13 mouse cellular contexts compared by ENCODE assay signal in the genomic region with DNA sequence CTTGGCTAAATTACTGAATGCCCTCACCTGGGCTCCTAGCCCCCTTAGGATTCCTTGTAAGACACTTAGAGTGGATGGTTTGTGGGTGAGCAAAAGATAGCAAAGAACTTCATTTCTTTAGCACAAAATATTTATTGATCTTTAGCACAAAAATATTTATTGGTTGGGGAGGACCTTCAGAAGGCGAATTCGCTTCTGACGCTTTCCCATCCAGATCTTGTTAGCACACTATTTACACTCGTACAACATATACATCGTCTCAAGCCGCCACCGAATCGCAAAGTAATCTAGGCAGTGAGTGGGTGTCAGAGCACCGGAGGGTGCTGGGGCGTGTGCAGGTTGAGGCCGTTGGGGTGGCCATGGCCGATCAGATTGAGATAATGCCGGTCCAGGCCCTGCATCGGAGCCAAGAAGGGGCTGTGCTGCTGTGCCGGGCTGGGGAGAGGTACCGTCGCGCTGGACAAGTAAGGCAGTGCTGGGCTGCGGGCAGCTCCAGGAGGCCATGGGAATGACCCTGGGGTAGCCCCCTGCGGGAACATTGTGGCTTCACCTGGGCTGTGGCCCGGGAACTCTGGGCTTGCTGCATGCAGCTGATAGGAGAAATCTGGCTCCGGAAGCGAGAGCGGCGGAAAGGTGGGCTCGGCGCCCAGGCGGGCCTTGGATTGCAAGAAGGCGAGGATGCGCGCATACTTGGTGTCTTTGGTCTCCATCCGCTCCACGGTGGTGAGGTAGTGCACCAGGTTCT. TPM values are rescaled to one million over a fixed set of nuclear protein-coding genes. Genes with fewer than 3 reads are reported as not detected.
A peak's percentile ranks its signal among the peaks of the same experiment; 100 is the strongest.
DNase-seq lines count a peak whose midpoint lies in the region; ATAC-seq and TF ChIP-seq lines count a peak whose summit lies in the region.
"Had no signal": no experiment of that assay in that cellular context is flagged by ENCODE, and none has a peak within 500 bp of the region (broad histone marks: within the 10 kb centered on the region; RNA-seq: fewer than 3 reads in every experiment).

No protein-coding gene starts in this region.

- H3K9me3 ChIP-seq in intestine, embryonic 14.5 days (ENCODE audit: control insufficient read depth, low read length): no peaks in the 10 kb centered on the region
- no peaks in the 10 kb centered on the region for H3K9me3 ChIP-seq in intestine, postnatal 0 days (ENCODE audit: control insufficient read depth)
- H3K9me3 ChIP-seq in embryonic facial prominence, embryonic 14.5 days (ENCODE audit: control insufficient read depth, low read length): no peaks in the 10 kb centered on the region
- H3K9me3 ChIP-seq in hindbrain, embryonic 15.5 days: no peaks in the 10 kb centered on the region

- TF ChIP-seq CTCF in intestine, postnatal 0 days (IDR thresholded peaks at IDR 0.05; ENCODE audit: low read depth): no peak

- peak; percentile 58 for DNase-seq in intestine, embryonic 14.5 days (ENCODE audit: low spot score)
- DNase-seq in embryonic facial prominence, embryonic 14.5 days (ENCODE audit: low spot score): no peak
- DNase-seq in neural tube, embryonic 10.5 days (ENCODE audit: extremely low spot score, low spot score): peak; percentile 59
- DNase-seq in left cerebral cortex, postnatal 4 days: no peak
- DNase-seq in ovary, postnatal 10 days (ENCODE audit: low spot score): no peak
- no peak for DNase-seq in kidney, postnatal 36 days
- DNase-seq: cerebellum, adult 2 months had no signal

- no peak overlapping the region for H3K9ac ChIP-seq in intestine, embryonic 14.5 days (ENCODE audit: low read length)
- H3K9ac ChIP-seq in intestine, postnatal 0 days (ENCODE audit: low read depth, low read length): no peak overlapping the region
- H3K9ac ChIP-seq in embryonic facial prominence, embryonic 14.5 days (ENCODE audit: low read depth, low read length): no peak overlapping the region
- H3K9ac ChIP-seq in hindbrain, embryonic 15.5 days: no peak overlapping the region

- no peak overlapping the region for H3K4me3 ChIP-seq in intestine, embryonic 14.5 days (ENCODE audit: low read depth, low read length)
- H3K4me3 ChIP-seq in intestine, postnatal 0 days (ENCODE audit: low read depth, low read length): no peak overlapping the region
- peak overlapping the region; percentile 17; the same call in 1 of the 2 replicates for H3K4me3 ChIP-seq in embryonic facial prominence, embryonic 14.5 days (ENCODE audit: low read depth, low read length)
- peak overlapping the region; percentile 30 for H3K4me3 ChIP-seq in hindbrain, embryonic 15.5 days
- H3K4me3 ChIP-seq: megakaryocyte, embryonic 14.5 days had no signal

- H3K36me3 ChIP-seq in intestine, embryonic 14.5 days (ENCODE audit: control insufficient read depth, insufficient read depth, low read length): no peaks in the 10 kb centered on the region
- no peaks in the 10 kb centered on the region for H3K36me3 ChIP-seq in intestine, postnatal 0 days (ENCODE audit: control insufficient read depth, insufficient read depth)
- H3K36me3 ChIP-seq in embryonic facial prominence, embryonic 14.5 days (ENCODE audit: control insufficient read depth, insufficient read depth, low read length): no peaks in the 10 kb centered on the region
- H3K36me3 ChIP-seq in hindbrain, embryonic 15.5 days: no peaks in the 10 kb centered on the region

- no peak for ATAC-seq in intestine, embryonic 14.5 days (replicated peaks; ENCODE audit: low FRiP score, low TSS enrichment, low read depth)
- ATAC-seq in intestine, postnatal 0 days: no peak
- ATAC-seq in embryonic facial prominence, embryonic 14.5 days (ENCODE audit: low read depth): no peak
- ATAC-seq in hindbrain, embryonic 15.5 days (ENCODE audit: low FRiP score, low read depth): peak; percentile 30; the same call in 1 of the 2 replicates

- no peak overlapping the region for H3K27ac ChIP-seq in intestine, embryonic 14.5 days (ENCODE audit: low read depth)
- H3K27ac ChIP-seq in intestine, postnatal 0 days (ENCODE audit: low read depth, low read length): no peak overlapping the region
- no peak overlapping the region for H3K27ac ChIP-seq in embryonic facial prominence, embryonic 14.5 days (replicated peaks; ENCODE audit: low read depth, low read length)
- H3K27ac ChIP-seq in hindbrain, embryonic 15.5 days (replicated peaks): no peak overlapping the region

- no peaks in the 10 kb centered on the region for H3K4me1 ChIP-seq in intestine, embryonic 14.5 days (replicated peaks; ENCODE audit: control insufficient read depth, insufficient read depth, low read length)
- H3K4me1 ChIP-seq in intestine, postnatal 0 days (replicated peaks; ENCODE audit: control insufficient read depth, insufficient read depth, low read length): no peaks in the 10 kb centered on the region
- H3K4me1 ChIP-seq in embryonic facial prominence, embryonic 14.5 days (ENCODE audit: control insufficient read depth, insufficient read depth, low read length): no peaks in the 10 kb centered on the region
- H3K4me1 ChIP-seq in hindbrain, embryonic 15.5 days (replicated peaks): peaks cover 15% of the 10 kb centered on the region

- intact Hi-C loops in left cerebral cortex, postnatal 4 days (cut with DNase I): no loop called here

- peak overlapping the region; percentile 13; the same call in 1 of the 2 replicates for H3K4me2 ChIP-seq in intestine, embryonic 14.5 days (ENCODE audit: low read length)
- H3K4me2 ChIP-seq in intestine, postnatal 0 days (replicated peaks; ENCODE audit: low read depth): no peak overlapping the region
- peak overlapping the region; percentile 34 for H3K4me2 ChIP-seq in embryonic facial prominence, embryonic 14.5 days (ENCODE audit: low read depth, low read length)
- H3K4me2 ChIP-seq in hindbrain, embryonic 15.5 days: peak overlapping the region; percentile 53

- WGBS in intestine, embryonic 14.5 days: 2% methylated on average over 33 of the region's 33 CpGs
- WGBS in intestine, postnatal 0 days: 2% methylated on average over 33 of the region's 33 CpGs
- WGBS in embryonic facial prominence, embryonic 14.5 days: 3% methylated on average over 32 of the region's 33 CpGs
- 2% methylated on average over 33 of the region's 33 CpGs for WGBS in hindbrain, embryonic 15.5 days

- peaks cover 93% of the 10 kb centered on the region for H3K27me3 ChIP-seq in intestine, embryonic 14.5 days (replicated peaks; ENCODE audit: control insufficient read depth, insufficient read depth, low read length)
- peaks cover 81% of the 10 kb centered on the region for H3K27me3 ChIP-seq in intestine, postnatal 0 days (replicated peaks; ENCODE audit: control insufficient read depth, insufficient read depth, low read length)
- peaks cover 94% of the 10 kb centered on the region for H3K27me3 ChIP-seq in embryonic facial prominence, embryonic 14.5 days (replicated peaks; ENCODE audit: control insufficient read depth, insufficient read depth, low read length)
- peaks cover 86% of the 10 kb centered on the region for H3K27me3 ChIP-seq in hindbrain, embryonic 15.5 days

RNA-seq across cellular contexts. Expression of a gene that starts 2.4 kb away (rescaled TPM):
- polyA plus RNA-seq in intestine, embryonic 14.5 days (2014; fragmentation: Nextera tagmentation; extraction: Ambion mirVana): not detected in 2 replicates
- polyA plus RNA-seq in intestine, postnatal 0 days (2015; fragmentation: Nextera tagmentation; extraction: Ambion mirVana): not detected in 2 replicates
- 0.39 and 0.72 TPM in 2 replicates for polyA plus RNA-seq in embryonic facial prominence, embryonic 14.5 days (2014; fragmentation: Nextera tagmentation; extraction: Ambion mirVana)
- polyA plus RNA-seq in hindbrain, embryonic 15.5 days (2015; fragmentation: Nextera tagmentation; extraction: Ambion mirVana): 1.2 and 1.3 TPM in 2 replicates
- total RNA-seq in left cerebral cortex, postnatal 4 days (2021): under 1 TPM; 0.60 to 0.70 TPM
- total RNA-seq: layer of hippocampus, postnatal 25 days; MEL had no signal
- polyA plus RNA-seq: cerebellum, adult 2 months; spleen, adult 2 months had no signal

Comparison
In these comparisons a context has a peak if more than half of its experiments do, and no peak if none do; other contexts are left out.
1. DNase-seq: peak in intestine, embryonic 14.5 days (single experiment) and neural tube, embryonic 10.5 days (single experiment); none in embryonic facial prominence, embryonic 14.5 days (single experiment), left cerebral cortex, postnatal 4 days (single experiment), ovary, postnatal 10 days (single experiment) and kidney, postnatal 36 days (0 of 2).
2. H3K4me3 ChIP-seq: peak in embryonic facial prominence, embryonic 14.5 days (single experiment) and hindbrain, embryonic 15.5 days (single experiment); none in intestine, embryonic 14.5 days (single experiment) and intestine, postnatal 0 days (single experiment).